ENCODE assay signal across 1 mouse cellular context in genomic region chr10:80050885-80051617, GRCm38 (mm10).
TF ChIP-seq lines count a peak whose summit lies in the region.

No protein-coding gene starts in this region.

TF ChIP-seq in MEL, 35 proteins besides CTCF, POLR2A, EP300 and RAD21 (continued from another document):
- TF ChIP-seq JUND (IDR thresholded peaks at IDR 0.05; ENCODE audit: low read depth, low read length): no peak
